Mouse (Mus musculus): ENCODE results near the gene Plcb1. TPM values are rescaled to one million over a fixed set of nuclear protein-coding genes. Genes with fewer than 3 reads are reported as not detected.

Plcb1 gene
- total RNA-seq, 1 experiment from 2014 or later = 2.3 TPM

- no peak for ATAC-seq (ENCODE audit: extremely low read depth, insufficient number of reproducible peaks, low FRiP score, poor library complexity, severe bottlenecking)
Measured at GRCm38 (mm10) chr2:135114501-135115128, 328.7 kb downstream of the Plcb1 start.

- no peak for ATAC-seq (ENCODE audit: extremely low read depth, insufficient number of reproducible peaks, low FRiP score, poor library complexity, severe bottlenecking)
Measured at GRCm38 (mm10) chr2:135123057-135123456, 337.2 kb downstream of the Plcb1 start.

- no peak for ATAC-seq (ENCODE audit: extremely low read depth, insufficient number of reproducible peaks, low FRiP score, poor library complexity, severe bottlenecking)
Measured at GRCm38 (mm10) chr2:135123695-135124343, 338.0 kb downstream of the Plcb1 start.

- ATAC-seq (ENCODE audit: extremely low read depth, insufficient number of reproducible peaks, low FRiP score, poor library complexity, severe bottlenecking) = no peak
Measured at GRCm38 (mm10) chr2:135140576-135140975, 354.7 kb downstream of the Plcb1 start.

- ATAC-seq (ENCODE audit: extremely low read depth, insufficient number of reproducible peaks, low FRiP score, poor library complexity, severe bottlenecking) = no peak
Measured at GRCm38 (mm10) chr2:135152289-135152688, 366.4 kb downstream of the Plcb1 start.

GRCm38 (mm10) chr2:135153248-135153647 is 367.4 kb downstream of the Plcb1 start:
- ATAC-seq (ENCODE audit: extremely low read depth, insufficient number of reproducible peaks, low FRiP score, poor library complexity, severe bottlenecking) = no peak

- ATAC-seq (ENCODE audit: extremely low read depth, insufficient number of reproducible peaks, low FRiP score, poor library complexity, severe bottlenecking) = no peak
Measured at GRCm38 (mm10) chr2:135156055-135156454, 370.2 kb downstream of the Plcb1 start.

GRCm38 (mm10) chr2:135157961-135158360 is 372.1 kb downstream of the Plcb1 start:
- no peak for ATAC-seq (ENCODE audit: extremely low read depth, insufficient number of reproducible peaks, low FRiP score, poor library complexity, severe bottlenecking)

GRCm38 (mm10) chr2:135161673-135162072 is 375.8 kb downstream of the Plcb1 start:
- ATAC-seq (ENCODE audit: extremely low read depth, insufficient number of reproducible peaks, low FRiP score, poor library complexity, severe bottlenecking) = no peak

GRCm38 (mm10) chr2:135165512-135165911 is 379.6 kb downstream of the Plcb1 start:
- ATAC-seq (ENCODE audit: extremely low read depth, insufficient number of reproducible peaks, low FRiP score, poor library complexity, severe bottlenecking) = no peak

- no peak for ATAC-seq (ENCODE audit: extremely low read depth, insufficient number of reproducible peaks, low FRiP score, poor library complexity, severe bottlenecking)
Measured at GRCm38 (mm10) chr2:135175544-135175943, 389.7 kb downstream of the Plcb1 start.

GRCm38 (mm10) chr2:135187659-135188058 is 401.8 kb downstream of the Plcb1 start:
- ATAC-seq (ENCODE audit: extremely low read depth, insufficient number of reproducible peaks, low FRiP score, poor library complexity, severe bottlenecking) = no peak

- ATAC-seq (ENCODE audit: extremely low read depth, insufficient number of reproducible peaks, low FRiP score, poor library complexity, severe bottlenecking) = no peak
Measured at GRCm38 (mm10) chr2:135200830-135201229, 415.0 kb downstream of the Plcb1 start.

GRCm38 (mm10) chr2:135202390-135202789 is 416.5 kb downstream of the Plcb1 start:
- ATAC-seq (ENCODE audit: extremely low read depth, insufficient number of reproducible peaks, low FRiP score, poor library complexity, severe bottlenecking) = no peak

GRCm38 (mm10) chr2:135204141-135205120 is 418.6 kb downstream of the Plcb1 start:
- ATAC-seq (ENCODE audit: extremely low read depth, insufficient number of reproducible peaks, low FRiP score, poor library complexity, severe bottlenecking) = no peak

- no peak for ATAC-seq (ENCODE audit: extremely low read depth, insufficient number of reproducible peaks, low FRiP score, poor library complexity, severe bottlenecking)
Measured at GRCm38 (mm10) chr2:135208890-135209289, 423.0 kb downstream of the Plcb1 start.

- ATAC-seq (ENCODE audit: extremely low read depth, insufficient number of reproducible peaks, low FRiP score, poor library complexity, severe bottlenecking) = no peak
Measured at GRCm38 (mm10) chr2:135214746-135215448, 429.0 kb downstream of the Plcb1 start.

- no peak for ATAC-seq (ENCODE audit: extremely low read depth, insufficient number of reproducible peaks, low FRiP score, poor library complexity, severe bottlenecking)
Measured at GRCm38 (mm10) chr2:135219406-135219805, 433.5 kb downstream of the Plcb1 start.

- ATAC-seq (ENCODE audit: extremely low read depth, insufficient number of reproducible peaks, low FRiP score, poor library complexity, severe bottlenecking) = no peak
Measured at GRCm38 (mm10) chr2:135225604-135226025, 439.7 kb downstream of the Plcb1 start.

Data from neutrophil, adult 5-6 weeks (primary cell).